Mouse (Mus musculus) testis, adult 2 months (tissue): ENCODE data around the gene Gstm7. TPM values are rescaled to one million over a fixed set of nuclear protein-coding genes. Genes with fewer than 3 reads are reported as not detected.
"Not testable (repeated sequence)": the region's sequence is repeated elsewhere in the genome, so short reads cannot be mapped to it uniquely, and the experiment has no call there.

Experiments used
- H3K27ac ChIP-seq: fragments of 200-500 bp; 2 replicates; pipeline ENCODE4 v1.5.1; 2012; ENCODE audit warnings: low read depth, low read length; ENCODE audit not compliant: control insufficient read depth, insufficient read depth
- H3K27me3 ChIP-seq: fragments of 200-500 bp; 2 replicates; pipeline ENCODE4 v1.6.1; 2012; ENCODE audit warnings: mild to moderate bottlenecking, low read length, moderate library complexity; ENCODE audit not compliant: control insufficient read depth, insufficient read depth
- H3K36me3 ChIP-seq: fragments of 200-500 bp; 2 replicates; pipeline ENCODE4 v1.6.1; 2012; ENCODE audit warnings: mild to moderate bottlenecking, low read length; ENCODE audit not compliant: control insufficient read depth, insufficient read depth
- H3K4me1 ChIP-seq: fragments of 200-500 bp; 2 replicates; pipeline ENCODE4 v1.6.1; 2012; ENCODE audit warnings: low read length; ENCODE audit not compliant: control insufficient read depth, insufficient read depth
- H3K4me3 ChIP-seq: fragments of 200-500 bp; 2 replicates; pipeline ENCODE4 v1.5.1; 2012; ENCODE audit warnings: low read depth, mild to moderate bottlenecking, low read length, moderate library complexity, mixed read lengths; ENCODE audit not compliant: control insufficient read depth
- CTCF ChIP-seq: fragments of 200-500 bp; IDR thresholded peaks from 2 replicates; pipeline ENCODE4 v1.5.1; 2012; ENCODE audit warnings: low read depth, mild to moderate bottlenecking, inconsistent platforms, low read length, moderate library complexity; ENCODE audit not compliant: control insufficient read depth, insufficient read depth, insufficient replicate concordance
- POLR2A ChIP-seq: fragments of 200-500 bp; IDR thresholded peaks from 2 replicates; pipeline ENCODE4 v1.6.1; 2012; ENCODE audit warnings: low read depth, mild to moderate bottlenecking, inconsistent platforms, low read length, moderate library complexity; ENCODE audit not compliant: control insufficient read depth
- polyA plus RNA-seq: library from polyadenylated mRNA; depleted of rRNA; stranded (reverse); fragments of >200 nt; gene quantifications from 2 replicates; pipeline ENCODE4 v1.2.3, GENCODE M21; 2012; rRNA removed

Gstm7 gene
- polyA plus RNA-seq = 85.5 and 86.7 TPM in 2 replicates

GRCm38 (mm10) chr3:107931670-107932069, at the start of gene Gstm7:
Gene Gstm7, minus strand, starts transcription at chr3:107931817.
- TF ChIP-seq POLR2A (peak; percentile 54; the same call in 1 of the 2 replicates), CTCF (no peak)
- H3K4me3 ChIP-seq = no peak within 1 kb of the TSS; the same call in 1 of the 2 replicates
- no peaks in the 10 kb centered on the region for H3K36me3 ChIP-seq
- peak within 1 kb of the TSS; percentile 75 for H3K27ac ChIP-seq
- no peaks in the 10 kb centered on the region; the same call in 1 of the 2 replicates for H3K4me1 ChIP-seq
- no peaks in the 10 kb centered on the region for H3K27me3 ChIP-seq

- Histone ChIP-seq H3K36me3 (no peaks in the 10 kb centered on the region), H3K4me3 (no peak overlapping the region), H3K27me3 (no peaks in the 10 kb centered on the region), H3K27ac (peak overlapping the region; percentile 7; the same call in 1 of the 2 replicates), H3K4me1 (no peaks in the 10 kb centered on the region; the same call in 1 of the 2 replicates)
- TF ChIP-seq POLR2A = no peak
- TF ChIP-seq CTCF = no peak
These were observed 49.6 kb upstream of the Gstm7 start for GRCm38 (mm10) chr3:107981261-107981660.

- Histone ChIP-seq H3K27ac (no peak overlapping the region), H3K4me3 (no peak overlapping the region), H3K27me3 (no peaks in the 10 kb centered on the region), H3K4me1 (no peaks in the 10 kb centered on the region; the same call in 1 of the 2 replicates), H3K36me3 (no peaks in the 10 kb centered on the region)
- no peak for TF ChIP-seq CTCF
- no peak for TF ChIP-seq POLR2A
These were observed 46.1 kb upstream of the Gstm7 start for GRCm38 (mm10) chr3:107977691-107978090.

- no peaks in the 10 kb centered on the region for H3K36me3 ChIP-seq
- H3K27ac ChIP-seq = no peak overlapping the region
- no peaks in the 10 kb centered on the region for H3K27me3 ChIP-seq
- no peak overlapping the region for H3K4me3 ChIP-seq
- no peaks in the 10 kb centered on the region for H3K4me1 ChIP-seq
- TF ChIP-seq POLR2A (no peak), CTCF (no peak)
These were observed 42.6 kb upstream of the Gstm7 start for GRCm38 (mm10) chr3:107974237-107974636.

GRCm38 (mm10) chr3:107972070-107972469, 40.5 kb upstream of the Gstm7 start:
- TF ChIP-seq CTCF = no peak
- no peak for TF ChIP-seq POLR2A
- Histone ChIP-seq H3K27ac (no peak overlapping the region), H3K36me3 (no peaks in the 10 kb centered on the region), H3K4me1 (no peaks in the 10 kb centered on the region), H3K4me3 (no peak overlapping the region), H3K27me3 (no peaks in the 10 kb centered on the region)

GRCm38 (mm10) chr3:107971101-107971500, 39.5 kb upstream of the Gstm7 start:
- H3K4me3 ChIP-seq, H3K36me3 ChIP-seq, H3K27me3 ChIP-seq, H3K27ac ChIP-seq, H3K4me1 ChIP-seq: not testable (repeated sequence)

- Histone ChIP-seq H3K27ac (no peak within 1 kb of the TSS), H3K36me3 (no peaks in the 10 kb centered on the region), H3K4me3 (no peak within 1 kb of the TSS), H3K4me1 (no peaks in the 10 kb centered on the region; the same call in 1 of the 2 replicates), H3K27me3 (no peaks in the 10 kb centered on the region)
- TF ChIP-seq POLR2A (no peak), CTCF (no peak)
These were observed 37.2 kb upstream of the Gstm7 start, which contains the start of gene Gstm3 for GRCm38 (mm10) chr3:107968724-107969395. Gene Gstm3, minus strand, starts transcription at chr3:107969283.

GRCm38 (mm10) chr3:107966631-107967030, 35.0 kb upstream of the Gstm7 start:
- TF ChIP-seq CTCF (no peak), POLR2A (no peak)
- H3K27me3 ChIP-seq = no peaks in the 10 kb centered on the region
- H3K4me1 ChIP-seq = no peaks in the 10 kb centered on the region; the same call in 1 of the 2 replicates
- no peaks in the 10 kb centered on the region for H3K36me3 ChIP-seq
- no peak overlapping the region for H3K27ac ChIP-seq
- H3K4me3 ChIP-seq = no peak overlapping the region
